In the genomic region with DNA sequence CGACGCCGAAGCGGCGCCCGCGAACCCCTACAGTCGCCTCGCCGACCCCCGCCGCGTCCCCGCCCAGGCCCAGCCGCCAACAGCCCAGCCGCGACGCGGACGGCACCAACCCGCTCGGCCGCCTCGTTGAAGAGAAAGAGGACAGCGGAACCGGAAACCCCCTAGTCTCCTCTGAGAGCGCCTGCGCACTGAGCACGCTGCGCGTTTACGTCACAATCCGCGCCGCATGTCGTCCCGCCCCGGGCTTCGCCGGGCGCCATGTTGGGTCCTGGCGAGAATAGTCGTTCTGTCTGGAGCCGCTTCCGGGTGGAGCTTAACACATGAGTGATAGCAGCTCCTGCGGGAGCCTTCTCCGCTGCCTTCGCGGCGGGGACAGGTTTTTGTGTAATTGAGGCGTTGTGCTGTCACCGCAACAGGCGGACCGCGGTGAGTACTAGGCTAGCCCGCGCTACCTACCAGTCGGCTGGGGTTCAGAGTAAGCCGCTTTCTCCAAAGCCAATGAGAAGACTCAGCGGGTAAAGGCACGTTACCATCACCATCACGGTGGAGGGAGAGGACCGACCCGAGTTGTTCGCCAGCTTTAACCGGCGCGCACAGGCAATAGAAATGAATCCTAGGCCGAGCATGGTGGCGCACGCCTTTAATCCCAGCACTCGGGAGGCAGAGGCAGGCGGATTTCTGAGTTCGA, we compare ENCODE assay signal across 1 mouse cellular context.
TF ChIP-seq lines count a peak whose summit lies in the region.

A gene (minus strand): TSS at position 574 of the 688 bp plus-strand sequence.

TF ChIP-seq in CH12.LX, 34 proteins besides CTCF, POLR2A, EP300 and RAD21 (continued from another document):
- TF ChIP-seq ZMIZ1 (IDR thresholded peaks at IDR 0.05; ENCODE audit: low read depth, low read length) = peak; percentile 98
- TF ChIP-seq MXI1 (IDR thresholded peaks at IDR 0.05; ENCODE audit: low read depth, low read length) = peak; percentile 87
- peak; percentile 99 for TF ChIP-seq NELFE (IDR thresholded peaks at IDR 0.05; ENCODE audit: low read depth, low read length)
- TF ChIP-seq ZNF384 (IDR thresholded peaks at IDR 0.05; ENCODE audit: low read depth, low read length) = no peak
- TF ChIP-seq MAFK (IDR thresholded peaks at IDR 0.05; ENCODE audit: insufficient replicate concordance, low read length) = no peak
- no peak for TF ChIP-seq ZKSCAN1 (IDR thresholded peaks at IDR 0.05; ENCODE audit: borderline replicate concordance, low read depth, low read length)
- no peak for TF ChIP-seq JUND (conservative IDR thresholded peaks at IDR 0.05; ENCODE audit: low read depth, low read length)
- peak; percentile 31; the same call in 1 of the 2 replicates for TF ChIP-seq CHD1 (IDR thresholded peaks at IDR 0.05; ENCODE audit: low read depth, low read length)
- TF ChIP-seq ETS1 (conservative IDR thresholded peaks at IDR 0.05; ENCODE audit: low read depth, low read length) = no peak; the same call in 1 of the 2 replicates
- peak; percentile 86; the same call in 1 of the 2 replicates for TF ChIP-seq E2F4 (IDR thresholded peaks at IDR 0.05; ENCODE audit: insufficient replicate concordance, low read depth, low read length)
- peak; percentile 98 for TF ChIP-seq MYC (IDR thresholded peaks at IDR 0.05; ENCODE audit: low read depth, low read length)
- TF ChIP-seq KAT2A (IDR thresholded peaks at IDR 0.05; ENCODE audit: insufficient replicate concordance, low read length) = peak; percentile 92
- TF ChIP-seq ZC3H11A (IDR thresholded peaks at IDR 0.05; ENCODE audit: low read depth, low read length) = no peak
- TF ChIP-seq USF1 (IDR thresholded peaks at IDR 0.05; ENCODE audit: low read depth, low read length) = no peak
- TF ChIP-seq JUN (IDR thresholded peaks at IDR 0.05; ENCODE audit: insufficient read depth, low read depth, low read length) = no peak
- no peak for TF ChIP-seq SMC3 (IDR thresholded peaks at IDR 0.05; ENCODE audit: low read depth, low read length)
- peak; percentile 95 for TF ChIP-seq MAX (IDR thresholded peaks at IDR 0.05; ENCODE audit: low read length)
- TF ChIP-seq SIN3A (IDR thresholded peaks at IDR 0.05; ENCODE audit: low read length) = peak; percentile 90
- TF ChIP-seq MEF2A (IDR thresholded peaks at IDR 0.05; ENCODE audit: borderline replicate concordance, low read depth, low read length) = 0 out of 2 replicates have a peak, but pooled peaks have one; percentile 51
- peak; percentile 20; the same call in 1 of the 2 replicates for TF ChIP-seq IRF4 (IDR thresholded peaks at IDR 0.05; ENCODE audit: low read depth, low read length)
- TF ChIP-seq NRF1 (IDR thresholded peaks at IDR 0.05; ENCODE audit: low read depth, low read length) = peak; percentile 95
- no peak; the same call in 1 of the 2 replicates for TF ChIP-seq BHLHE40 (IDR thresholded peaks at IDR 0.05; ENCODE audit: low read depth, low read length)
- TF ChIP-seq CHD2 (IDR thresholded peaks at IDR 0.05; ENCODE audit: low read length) = no peak
- TF ChIP-seq TBP (conservative IDR thresholded peaks at IDR 0.05; ENCODE audit: low read depth, low read length) = peak; percentile 90
- TF ChIP-seq USF2 (conservative IDR thresholded peaks at IDR 0.05; ENCODE audit: low read depth, low read length) = no peak
- TF ChIP-seq HCFC1 (IDR thresholded peaks at IDR 0.05; ENCODE audit: low read depth, low read length) = peak; percentile 92
- no peak for TF ChIP-seq PAX5 (IDR thresholded peaks at IDR 0.05; ENCODE audit: low read length)
